ENCODE assay signal across 12 mouse cellular contexts in genomic region chr7:26780510-26780909, GRCm38 (mm10). TPM values are rescaled to one million over a fixed set of nuclear protein-coding genes. Genes with fewer than 3 reads are reported as not detected.
DNase-seq lines count a peak whose midpoint lies in the region; ATAC-seq and TF ChIP-seq lines count a peak whose summit lies in the region.
"Had no signal": no experiment of that assay in that cellular context is flagged by ENCODE, and none has a peak within 500 bp of the region (broad histone marks: within the 10 kb centered on the region; RNA-seq: fewer than 3 reads in every experiment).

No protein-coding gene starts in this region.

- WGBS in forebrain, postnatal 0 days: 1% methylated on average over 11 of the region's 11 CpGs

- H3K4me2 ChIP-seq in forebrain, postnatal 0 days (ENCODE audit: low read depth): peak overlapping the region; percentile 26
- H3K4me2 ChIP-seq: embryonic facial prominence, embryonic 13.5 days had no signal

- no peaks in the 10 kb centered on the region for H3K36me3 ChIP-seq in forebrain, postnatal 0 days (ENCODE audit: insufficient read depth)
- H3K36me3 ChIP-seq: embryonic facial prominence, embryonic 13.5 days had no signal

- no peak overlapping the region for H3K4me3 ChIP-seq in left cerebral cortex, adult 2 months
- peak overlapping the region; percentile 16; the same call in 1 of the 2 replicates for H3K4me3 ChIP-seq in forebrain, postnatal 0 days (ENCODE audit: low read depth, low read length)
- H3K4me3 ChIP-seq: embryonic facial prominence, embryonic 13.5 days had no signal

- no peaks in the 10 kb centered on the region for H3K9me3 ChIP-seq in forebrain, postnatal 0 days (ENCODE audit: low read length)
- H3K9me3 ChIP-seq: embryonic facial prominence, embryonic 13.5 days had no signal

- H3K4me1 ChIP-seq in forebrain, postnatal 0 days (ENCODE audit: insufficient read depth): no peaks in the 10 kb centered on the region
- H3K4me1 ChIP-seq: embryonic facial prominence, embryonic 13.5 days had no signal

- intact Hi-C loops in left cerebral cortex, adult 2 months (cut with DNase I): no loop called here

- TF ChIP-seq CTCF in left cerebral cortex, adult 2 months (IDR thresholded peaks at IDR 0.05): no peak
- peak; percentile 43 for TF ChIP-seq CTCF in forebrain, postnatal 0 days (IDR thresholded peaks at IDR 0.05; ENCODE audit: low read depth)

- H3K9ac ChIP-seq in forebrain, postnatal 0 days: no peak overlapping the region
- H3K9ac ChIP-seq: embryonic facial prominence, embryonic 13.5 days had no signal

- no peak overlapping the region for H3K27ac ChIP-seq in left cerebral cortex, adult 2 months
- H3K27ac ChIP-seq in forebrain, postnatal 0 days (ENCODE audit: low read depth, low read length): no peak overlapping the region
- H3K27ac ChIP-seq: embryonic facial prominence, embryonic 13.5 days had no signal

- DNase-seq in left cerebral cortex, adult 2 months (ENCODE audit: extremely low spot score in 1 of 2, low spot score in 2 of 2): peak; percentile 18 to 38
- no peak for DNase-seq in left cerebral cortex, adult 9 months (ENCODE audit: low spot score in 2 of 2)
- DNase-seq in forebrain, postnatal 0 days: peak; percentile 71
- peak; percentile 66 for DNase-seq in mesoderm, embryonic 11.5 days (ENCODE audit: low read depth, low spot score)
- peak; percentile 12 to 22 for DNase-seq in right cerebral cortex, postnatal 36 days (ENCODE audit: low spot score in 2 of 2)
- DNase-seq in c-Kit-positive CD71-positive TER-119-positive erythroid progenitor cells, embryonic 14.5 days (ENCODE audit: low spot score): no peak
- DNase-seq in gastrocnemius, adult 18-20 months (ENCODE audit: low spot score): no peak
- no peak for DNase-seq in adrenal gland, postnatal 36 days
- DNase-seq: lung, postnatal 36 days had no signal

- peak; percentile 93 for ATAC-seq in forebrain, postnatal 0 days

- no peaks in the 10 kb centered on the region for H3K27me3 ChIP-seq in forebrain, postnatal 0 days (ENCODE audit: insufficient read depth, low read length)
- H3K27me3 ChIP-seq: embryonic facial prominence, embryonic 13.5 days had no signal

RNA-seq across cellular contexts. Expression of gene Cyp2b19, which starts 23.6 kb away (rescaled TPM):
- not detected for total RNA-seq in left cerebral cortex, adult 2 months (2021)
- total RNA-seq in forebrain, postnatal 0 days (2014; rRNA removed): not detected in 2 replicates
- polyA plus RNA-seq in forebrain, postnatal 0 days (2015; fragmentation: Nextera tagmentation; extraction: Ambion mirVana): 0.23 and 0.34 TPM in 2 replicates
- not detected for total RNA-seq in gastrocnemius, adult 18-20 months (2021)
- total RNA-seq in adrenal gland, postnatal 36 days (2021): not detected
- total RNA-seq: hematopoietic stem cell, adult 5-6 weeks had no signal
- polyA plus RNA-seq: embryonic facial prominence, embryonic 13.5 days; stomach, embryonic 14.5 days had no signal

RNA-seq across cellular contexts. Expression of gene Cyp2g1, which starts 28.2 kb away (rescaled TPM):
- total RNA-seq in left cerebral cortex, adult 2 months (2021): not detected
- 0.15 TPM in 1 of 2 replicates, not detected in the other for total RNA-seq in forebrain, postnatal 0 days (2014; rRNA removed)
- polyA plus RNA-seq in forebrain, postnatal 0 days (2015; fragmentation: Nextera tagmentation; extraction: Ambion mirVana): 0.24 TPM in 1 of 2 replicates, not detected in the other
- not detected for total RNA-seq in gastrocnemius, adult 18-20 months (2021)
- total RNA-seq in adrenal gland, postnatal 36 days (2021): not detected
- total RNA-seq: hematopoietic stem cell, adult 5-6 weeks had no signal
- polyA plus RNA-seq: stomach, embryonic 14.5 days had no signal

RNA-seq across cellular contexts. Expression of gene Cyp2a5, which starts 54.6 kb away (rescaled TPM):
- total RNA-seq in left cerebral cortex, adult 2 months (2021): not detected
- 1.4 and 4.1 TPM in 2 replicates for total RNA-seq in forebrain, postnatal 0 days (2014; rRNA removed)
- polyA plus RNA-seq in forebrain, postnatal 0 days (2015; fragmentation: Nextera tagmentation; extraction: Ambion mirVana): 0.34 and 0.89 TPM in 2 replicates
- not detected for total RNA-seq in gastrocnemius, adult 18-20 months (2021)
- total RNA-seq in adrenal gland, postnatal 36 days (2021): under 1 TPM in 1 of 2 experiments, not detected in 1; 0.20 TPM
- total RNA-seq: hematopoietic stem cell, adult 5-6 weeks had no signal
- polyA plus RNA-seq: stomach, embryonic 14.5 days had no signal

Comparison
In these comparisons a context has a peak if more than half of its experiments do, and no peak if none do; other contexts are left out.
1. DNase-seq: peak in left cerebral cortex, adult 2 months (2 of 2), forebrain, postnatal 0 days (single experiment), mesoderm, embryonic 11.5 days (single experiment) and right cerebral cortex, postnatal 36 days (2 of 2); none in left cerebral cortex, adult 9 months (0 of 2), c-Kit-positive CD71-positive TER-119-positive erythroid progenitor cells, embryonic 14.5 days (single experiment), gastrocnemius, adult 18-20 months (single experiment) and adrenal gland, postnatal 36 days (0 of 2).